Mouse (Mus musculus) C2C12 (cell line): ENCODE measurements around the gene Spata13.

Source experiments
- CEBPB ChIP-seq: IDR thresholded peaks from one replicate; pipeline ENCODE4 v1.6.1; 2011; ENCODE audit warnings: low read depth, mild to moderate bottlenecking, control low read depth, moderate library complexity
- CTCF ChIP-seq: IDR thresholded peaks from one replicate; pipeline ENCODE4 v1.5.1; 2011; ENCODE audit not compliant: control insufficient read depth, insufficient read depth, insufficient read length
- FOSL1 ChIP-seq: IDR thresholded peaks from one replicate; pipeline ENCODE4 v1.8.0; 2011; ENCODE audit warnings: mild to moderate bottlenecking, low read length; ENCODE audit not compliant: poor library complexity, insufficient read depth, severe bottlenecking
- MAX ChIP-seq: IDR thresholded peaks from one replicate; pipeline ENCODE4 v1.6.1; 2011; ENCODE audit warnings: mild to moderate bottlenecking, control low read depth
- MYOD1 ChIP-seq: IDR thresholded peaks from one replicate; pipeline ENCODE4 v1.6.1; 2011; ENCODE audit warnings: low read depth; ENCODE audit not compliant: control insufficient read depth, insufficient read length
- MYOG ChIP-seq: IDR thresholded peaks from one replicate; pipeline ENCODE4 v1.6.1; 2011; ENCODE audit not compliant: control insufficient read depth, insufficient read length; ENCODE audit errors: extremely low read depth
- USF1 ChIP-seq: IDR thresholded peaks from one replicate; pipeline ENCODE4 v1.6.1; 2011; ENCODE audit warnings: low read depth, mild to moderate bottlenecking, control low read depth, moderate library complexity

- TF ChIP-seq CTCF (no peak), MAX (no peak), USF1 (no peak), MYOG (no peak), MYOD1 (no peak), CEBPB (no peak), FOSL1 (no peak)
Observed at GRCm38 (mm10) chr14:60799762-60800728, 166.2 kb downstream of the Spata13 start.
